Mouse (Mus musculus): ENCODE data around the gene Fam208a. TPM values are rescaled to one million over a fixed set of nuclear protein-coding genes. Genes with fewer than 3 reads are reported as not detected.

Fam208a gene
- polyA plus RNA-seq (2017; shearing (Covaris generic)): 10 to 100 TPM; 28.2 to 35.0 TPM

DNA sequence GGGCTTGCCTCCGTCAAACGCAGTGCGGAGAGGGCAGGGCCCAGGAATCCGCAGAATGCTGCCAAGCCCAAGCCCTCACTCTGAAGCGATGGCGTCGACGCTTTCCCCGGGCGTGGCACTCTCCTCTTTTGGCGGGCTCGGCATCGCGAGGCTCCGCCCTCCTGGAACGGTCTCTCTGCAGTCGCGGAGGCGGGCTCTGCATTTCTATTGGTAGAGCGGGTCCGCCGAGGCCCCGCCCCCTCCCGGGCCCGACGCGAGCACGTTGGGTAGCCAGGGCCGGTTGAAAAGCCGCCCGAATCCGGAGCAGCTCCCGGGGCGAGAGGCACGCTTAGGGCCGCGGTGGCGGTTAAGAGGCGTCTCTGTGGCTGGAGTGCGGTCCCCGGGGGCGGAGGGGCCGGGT is at the start of gene Fam208a:
Gene Fam208a (plus strand): TSS at position 262 of the 400 bp plus-strand sequence.

DNA sequence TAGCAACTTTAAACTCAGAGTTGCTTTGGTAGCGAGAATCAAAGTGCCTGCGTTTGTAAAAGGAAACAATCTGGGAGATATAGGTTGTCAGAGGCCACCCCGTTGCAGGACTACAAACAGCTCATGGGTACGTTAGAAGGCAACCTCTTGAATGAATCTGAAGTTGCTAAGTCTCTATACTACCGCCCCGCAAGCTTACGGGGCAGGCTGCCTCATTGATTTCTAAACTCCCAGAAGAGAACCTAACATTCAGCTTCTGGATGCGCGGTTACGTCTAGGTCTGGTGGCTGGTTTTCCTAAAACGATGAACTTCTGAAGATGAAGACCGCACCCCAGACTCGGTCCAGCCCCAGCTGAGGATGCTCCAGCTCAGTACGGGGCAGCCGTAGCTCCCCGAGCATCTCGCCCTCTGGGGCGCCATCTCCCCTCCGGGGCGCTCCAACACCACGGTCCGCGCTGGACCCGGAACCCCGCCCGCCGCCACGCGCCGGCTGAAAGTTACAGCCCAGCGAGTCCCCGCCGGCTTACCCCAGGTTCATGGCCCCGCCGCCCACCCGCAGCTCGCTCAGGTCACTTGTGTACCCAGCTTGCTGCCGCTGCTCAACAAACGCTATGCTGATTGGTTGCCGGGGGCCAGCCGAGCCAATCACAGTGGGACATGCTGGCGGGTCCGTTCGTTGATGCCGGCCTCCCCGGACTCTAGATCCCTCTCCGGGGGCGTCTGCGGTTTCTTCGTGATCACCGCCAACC is 79.4 kb downstream of the Fam208a start, which contains the start of gene Ccdc66:
Gene Ccdc66 (minus strand): TSS at position 567 of the 750 bp plus-strand sequence.

Other genes starting within 250 kb of the Fam208a start
- 10 to 100 TPM; 15.4 to 17.9 TPM for gene Ccdc66, start 79.6 kb downstream of the Fam208a start, polyA plus RNA-seq (2017; shearing (Covaris generic))
- gene Erc2, start 193.6 kb downstream of the Fam208a start, polyA plus RNA-seq (2017; shearing (Covaris generic)): 1 to 10 TPM in 1 of 2 experiments, under 1 TPM in 1; 0.51 to 1.4 TPM